Mouse (Mus musculus): ENCODE measurements around the gene Cebpa.

DNA sequence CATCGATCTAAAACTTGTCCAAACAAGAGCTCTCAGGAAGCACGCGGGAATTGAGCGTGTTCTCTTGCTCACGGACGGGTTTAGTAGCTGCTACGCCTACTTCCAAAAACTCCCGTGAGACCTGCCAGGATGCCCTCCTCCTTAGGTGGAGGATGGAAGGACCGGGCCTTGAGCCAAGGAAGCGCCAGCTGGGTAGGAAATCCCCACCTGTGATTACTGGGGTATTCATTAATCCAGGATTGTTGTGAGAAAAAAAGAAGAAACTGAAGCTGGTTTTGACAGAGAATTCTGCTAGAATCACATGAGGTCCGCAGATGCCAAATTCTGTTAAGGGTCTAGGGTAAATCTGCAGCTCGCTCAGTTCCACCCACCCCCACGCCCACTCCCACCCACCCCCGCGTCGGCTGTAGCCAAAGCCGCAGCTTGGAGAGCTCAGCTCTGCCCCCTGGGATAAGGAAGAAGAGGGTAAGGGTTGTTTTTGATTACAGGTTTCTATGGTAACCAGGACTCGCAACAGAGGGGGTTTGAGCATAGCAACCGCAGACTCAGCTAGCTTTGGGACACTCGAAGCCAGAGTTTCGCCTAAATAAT, 32.7 kb upstream of the Cebpa start:
- TF ChIP-seq CTCF (IDR thresholded peaks at IDR 0.05; ENCODE audit: borderline replicate concordance, control insufficient read depth, extremely low read depth, insufficient read depth, low read length, poor library complexity) = no peak
- TF ChIP-seq POLR2A (IDR thresholded peaks at IDR 0.05; ENCODE audit: control insufficient read depth, extremely low read depth, insufficient read depth, low read length, poor library complexity) = no peak
